Mouse (Mus musculus) midbrain, postnatal 0 days (tissue): ENCODE results near the gene Nfib. TPM values are rescaled to one million over a fixed set of nuclear protein-coding genes. Genes with fewer than 3 reads are reported as not detected.

ENCODE experiments used
- ATAC-seq: fragments of 200-750 bp; cut with Nextera tagmentation; 2 replicates; pipeline ENCODE4 v1.8.0; 2017; ENCODE audit warnings: moderate number of reproducible peaks, mild to moderate bottlenecking, moderate TSS enrichment, moderate library complexity; ENCODE audit not compliant: low FRiP score
- DNase-seq: peaks from one replicate; pipeline ENCODE4 v3.0.0-alpha.2; 2015; ENCODE audit warnings: low spot score
- H3K27ac ChIP-seq: fragments of 300-500 bp; sonication (generic); 2 replicates; pipeline ENCODE4 v1.5.1; 2014; ENCODE audit warnings: low read depth, mild to moderate bottlenecking, low read length, mixed read lengths
- H3K27me3 ChIP-seq: fragments of 300-500 bp; sonication (generic); 2 replicates; pipeline ENCODE4 v1.6.1; 2014; ENCODE audit warnings: low read length, control low read depth, mixed read lengths; ENCODE audit not compliant: insufficient read depth
- H3K36me3 ChIP-seq: fragments of 300-500 bp; sonication (generic); 2 replicates; pipeline ENCODE4 v1.6.1; 2014; ENCODE audit warnings: low read length, control low read depth, mixed read lengths; ENCODE audit not compliant: insufficient read depth
- H3K4me1 ChIP-seq: fragments of 300-500 bp; sonication (generic); 2 replicates; pipeline ENCODE4 v1.6.1; 2014; ENCODE audit warnings: mild to moderate bottlenecking, control low read depth, antibody characterized with exemption, low read length, mixed read lengths; ENCODE audit not compliant: insufficient read depth
- H3K4me2 ChIP-seq: fragments of 300-500 bp; sonication (generic); 2 replicates; pipeline ENCODE4 v1.6.1; 2014; ENCODE audit warnings: low read depth, mild to moderate bottlenecking, low read length, mixed read lengths; ENCODE audit not compliant: poor library complexity, severe bottlenecking
- H3K4me3 ChIP-seq: fragments of 300-500 bp; sonication (generic); 2 replicates; pipeline ENCODE4 v1.5.1; 2014; ENCODE audit warnings: low read depth, mild to moderate bottlenecking, low read length, moderate library complexity
- H3K9ac ChIP-seq: fragments of 300-500 bp; sonication (generic); replicated peaks from 2 replicates; pipeline ENCODE4 v1.6.1; 2014; ENCODE audit warnings: mild to moderate bottlenecking, low read length, moderate library complexity, mixed read lengths; ENCODE audit not compliant: poor library complexity, severe bottlenecking
- H3K9me3 ChIP-seq: fragments of 300-500 bp; sonication (generic); 2 replicates; pipeline ENCODE4 v1.6.1; 2016; ENCODE audit warnings: low read length, control low read depth
- CTCF ChIP-seq: IDR thresholded peaks from 2 replicates; pipeline ENCODE4 v1.5.1; 2016; ENCODE audit warnings: antibody characterized with exemption, mild to moderate bottlenecking
- WGBS: fragments of 180-500 bp; shearing (Covaris S2); extraction: QIAGEN DNeasy Blood & Tissue Kit; methylation state at CpG from one replicate; pipeline ENCODE4 v1.1.7; 2014; 5-methylcytosine and 5-hydroxymethylcytosine counted together
- polyA plus RNA-seq: library from polyadenylated mRNA; unstranded; fragments of >200 nt; fragmentation: Nextera tagmentation; extraction: Ambion mirVana; gene quantifications from 2 replicates; pipeline ENCODE4 v1.2.1, GENCODE M21; 2015
- total RNA-seq: library from RNA; depleted of rRNA; stranded (reverse); fragments of >200 nt; gene quantifications from 2 replicates; pipeline ENCODE4 v1.2.3, GENCODE M21; 2014

Gene Nfib
- total and polyA plus RNA-seq, 2 experiments from 2014 or later = 27.7 to 62.8 TPM

- no peak overlapping the region for H3K27ac ChIP-seq
- H3K4me2 ChIP-seq = no peak overlapping the region
- no peaks in the 10 kb centered on the region for H3K9me3 ChIP-seq
- no peaks in the 10 kb centered on the region for H3K36me3 ChIP-seq
- TF ChIP-seq CTCF = no peak
- no peaks in the 10 kb centered on the region for H3K4me1 ChIP-seq
- 18% methylated on average over 5 of the region's 5 CpGs for WGBS
- DNase-seq (peak; percentile 28), ATAC-seq (no peak)
- H3K4me3 ChIP-seq = no peak overlapping the region
- 0 out of 2 replicates have a peak overlapping the region, but pooled peaks have one; percentile 8 for H3K9ac ChIP-seq
- no peaks in the 10 kb centered on the region for H3K27me3 ChIP-seq
Observed at GRCm38 (mm10) chr4:82730248-82730887, 24.8 kb upstream of the Nfib start.

DNA sequence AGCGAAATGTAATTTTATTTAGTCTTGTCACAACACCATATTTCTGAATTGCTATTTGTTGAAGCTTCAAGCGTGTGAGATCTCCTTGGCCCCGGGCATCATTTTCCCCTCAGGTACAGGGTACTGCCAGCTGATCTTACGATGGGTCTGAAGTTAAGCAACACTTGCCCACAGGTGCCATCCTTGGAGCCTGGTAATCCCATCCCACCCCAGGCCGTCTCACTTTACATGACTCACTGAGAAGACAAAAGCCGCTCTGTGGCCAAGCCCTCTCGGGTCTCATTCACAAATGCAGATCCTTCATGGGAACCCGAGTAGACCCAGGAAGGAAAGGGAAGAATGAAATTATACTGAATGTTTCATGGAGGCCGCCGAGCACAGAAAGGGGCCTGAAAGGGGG, 18.5 kb upstream of the Nfib start:
- Histone ChIP-seq H3K36me3 (no peaks in the 10 kb centered on the region), H3K4me3 (no peak overlapping the region), H3K4me1 (no peaks in the 10 kb centered on the region), H3K27ac (no peak overlapping the region), H3K9ac (no peak overlapping the region), H3K27me3 (no peaks in the 10 kb centered on the region), H3K4me2 (no peak overlapping the region), H3K9me3 (no peaks in the 10 kb centered on the region)
- no peak for TF ChIP-seq CTCF
- WGBS = 56% methylated on average over 10 of the region's 10 CpGs
- no peak for ATAC-seq
- DNase-seq = no peak

- Histone ChIP-seq H3K9ac (no peak overlapping the region), H3K36me3 (no peaks in the 10 kb centered on the region), H3K4me1 (no peaks in the 10 kb centered on the region), H3K27me3 (no peaks in the 10 kb centered on the region), H3K4me3 (no peak overlapping the region), H3K9me3 (no peaks in the 10 kb centered on the region), H3K4me2 (no peak overlapping the region), H3K27ac (no peak overlapping the region)
- 58% methylated on average over 8 of the region's 8 CpGs for WGBS
- 0 out of 2 replicates have a peak, but pooled peaks have one; percentile 52 for ATAC-seq
- DNase-seq = no peak
- no peak for TF ChIP-seq CTCF
Observed at GRCm38 (mm10) chr4:82723048-82723447, 17.5 kb upstream of the Nfib start.

DNA sequence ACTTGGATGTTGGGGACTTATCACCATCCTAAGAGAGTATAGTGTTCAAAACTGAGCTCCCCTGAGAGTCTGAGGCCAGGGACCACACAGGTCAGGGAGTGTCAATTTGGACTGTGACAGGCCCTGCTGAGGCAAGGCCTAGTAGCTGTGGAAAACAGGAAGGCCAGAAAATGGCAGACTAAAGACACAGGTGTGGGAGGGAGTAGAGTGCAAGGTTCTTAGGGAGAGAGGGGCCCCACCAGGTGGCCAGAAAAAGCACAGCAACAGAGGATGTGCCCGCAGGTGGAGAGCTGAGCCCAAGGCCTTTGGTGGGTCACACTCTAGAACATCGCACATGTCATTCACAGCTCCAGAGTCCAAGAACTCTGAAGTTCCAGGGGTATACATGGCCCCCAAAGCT, 10.3 kb upstream of the Nfib start:
- TF ChIP-seq CTCF = no peak
- Histone ChIP-seq H3K4me1 (no peaks in the 10 kb centered on the region), H3K4me2 (no peak overlapping the region), H3K27me3 (no peaks in the 10 kb centered on the region), H3K9ac (no peak overlapping the region), H3K27ac (no peak overlapping the region), H3K9me3 (no peaks in the 10 kb centered on the region), H3K36me3 (no peaks in the 10 kb centered on the region), H3K4me3 (no peak overlapping the region)
- DNase-seq = no peak
- WGBS = 87% methylated on average over 2 of the region's 2 CpGs
- no peak for ATAC-seq

DNA sequence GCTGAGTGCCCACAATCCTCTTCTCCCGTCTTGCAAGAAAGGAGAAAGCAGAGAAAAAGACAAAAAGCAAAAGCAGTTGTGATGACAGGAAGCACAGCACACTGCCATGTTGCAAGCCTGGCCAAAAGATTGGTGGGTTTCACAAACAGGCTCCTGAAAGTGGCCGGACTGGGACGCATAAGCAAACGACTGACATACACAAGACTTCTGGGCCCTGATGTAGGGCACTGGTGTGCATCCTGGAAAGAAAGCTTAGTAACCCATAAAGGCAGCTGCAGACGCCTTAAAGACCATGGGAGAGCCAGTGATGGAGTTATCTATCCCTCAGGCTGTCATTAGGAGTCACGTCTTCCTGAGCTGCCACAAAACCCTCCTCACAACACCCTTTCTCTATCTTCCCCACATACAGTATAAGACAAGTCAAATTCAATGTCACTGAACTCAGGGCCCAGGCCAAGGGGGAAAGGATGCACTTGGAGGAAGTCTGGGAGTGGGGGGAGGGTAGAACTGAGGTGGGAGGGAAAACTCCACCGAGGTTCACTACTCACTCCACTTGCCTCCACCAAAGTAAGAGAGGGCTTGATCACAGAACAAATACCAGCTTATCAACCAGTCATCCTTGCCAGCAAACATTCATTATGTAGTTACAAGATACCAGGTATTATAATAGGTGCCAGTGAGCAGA, 6.2 kb upstream of the Nfib start:
- no peak for ATAC-seq

GRCm38 (mm10) chr4:82709666-82710065, 4.1 kb upstream of the Nfib start:
- DNase-seq (no peak), ATAC-seq (no peak)
- no peak overlapping the region for H3K4me2 ChIP-seq
- no peaks in the 10 kb centered on the region; the same call in 1 of the 2 replicates for H3K27me3 ChIP-seq
- no peak for TF ChIP-seq CTCF
- H3K36me3 ChIP-seq = no peaks in the 10 kb centered on the region
- H3K4me3 ChIP-seq = no peak overlapping the region
- no peak overlapping the region for H3K9ac ChIP-seq
- no peak overlapping the region for H3K27ac ChIP-seq
- no peaks in the 10 kb centered on the region for H3K9me3 ChIP-seq
- 86% methylated on average over 6 of the region's 6 CpGs for WGBS
- no peaks in the 10 kb centered on the region for H3K4me1 ChIP-seq

More for the DNA sequence above, 6.2 kb upstream of the Nfib start:
- no peaks in the 10 kb centered on the region; the same call in 1 of the 2 replicates for H3K27me3 ChIP-seq
- H3K36me3 ChIP-seq = no peaks in the 10 kb centered on the region
- no peak overlapping the region for H3K27ac ChIP-seq
- no peaks in the 10 kb centered on the region for H3K4me1 ChIP-seq
- TF ChIP-seq CTCF = no peak
- H3K9ac ChIP-seq = no peak overlapping the region
- H3K4me2 ChIP-seq = no peak overlapping the region
- no peaks in the 10 kb centered on the region for H3K9me3 ChIP-seq
- no peak for DNase-seq
- WGBS = 84% methylated on average over 7 of the region's 7 CpGs
- H3K4me3 ChIP-seq = no peak overlapping the region
